Mouse (Mus musculus) liver, adult 2 months (tissue): ENCODE measurements at regions not wholly inside any gene's neighbourhood (a gene's known extent, or its start where the extent isn't known, plus 50 kb on each side); places are given as distances from the start of the nearest gene placed in this dataset.

ENCODE experiments used
- DNase-seq: peaks from one replicate; pipeline ENCODE4 v3.0.0-alpha.2; 2011; ENCODE audit warnings: low read depth, low spot score; ENCODE audit errors: extremely low read depth
- H3K27ac ChIP-seq: fragments of 200-500 bp; replicated peaks from 2 replicates; pipeline ENCODE4 v1.5.1; 2012; ENCODE audit warnings: low read depth, mild to moderate bottlenecking, control low read depth, inconsistent platforms, low read length; ENCODE audit not compliant: insufficient read depth
- H3K27me3 ChIP-seq: fragments of 200-500 bp; 2 replicates; pipeline ENCODE4 v1.6.1; 2012; ENCODE audit warnings: mild to moderate bottlenecking, moderate library complexity, low read length, inconsistent platforms; ENCODE audit not compliant: control insufficient read depth, insufficient read depth
- H3K36me3 ChIP-seq: fragments of 200-500 bp; 2 replicates; pipeline ENCODE4 v1.6.1; 2012; ENCODE audit warnings: low read length, inconsistent platforms; ENCODE audit not compliant: control insufficient read depth, insufficient read depth
- H3K4me1 ChIP-seq: fragments of 200-500 bp; 2 replicates; pipeline ENCODE4 v1.6.1; 2011; ENCODE audit warnings: low read length; ENCODE audit not compliant: control insufficient read depth, insufficient read depth
- H3K4me3 ChIP-seq: fragments of 200-500 bp; 2 replicates; pipeline ENCODE4 v1.5.1; 2011; ENCODE audit warnings: low read depth, mild to moderate bottlenecking, control low read depth, low read length, moderate library complexity; ENCODE audit not compliant: insufficient read depth
- H3K79me2 ChIP-seq: fragments of 200-500 bp; 2 replicates; pipeline ENCODE4 v1.6.1; 2012; ENCODE audit warnings: inconsistent platforms, mild to moderate bottlenecking, low read length, moderate library complexity; ENCODE audit not compliant: control insufficient read depth, insufficient read depth
- H3K9ac ChIP-seq: fragments of 200-500 bp; 2 replicates; pipeline ENCODE4 v1.6.1; 2012; ENCODE audit warnings: low read depth, mild to moderate bottlenecking, control low read depth, inconsistent platforms, low read length
- CTCF ChIP-seq: fragments of 200-500 bp; IDR thresholded peaks from 2 replicates; pipeline ENCODE4 v1.5.1; 2011; ENCODE audit warnings: low read depth, low read length, control low read depth
- POLR2A ChIP-seq: fragments of 200-500 bp; IDR thresholded peaks from 2 replicates; pipeline ENCODE4 v1.6.1; 2011; ENCODE audit warnings: low read length, control low read depth; ENCODE audit not compliant: insufficient read depth; ENCODE audit errors: extremely low read depth
- WGBS: fragments of 180-500 bp; shearing (Covaris S2); methylation state at CpG from one replicate; pipeline ENCODE4 v1.1.7; 2018; 5-methylcytosine and 5-hydroxymethylcytosine counted together

DNA sequence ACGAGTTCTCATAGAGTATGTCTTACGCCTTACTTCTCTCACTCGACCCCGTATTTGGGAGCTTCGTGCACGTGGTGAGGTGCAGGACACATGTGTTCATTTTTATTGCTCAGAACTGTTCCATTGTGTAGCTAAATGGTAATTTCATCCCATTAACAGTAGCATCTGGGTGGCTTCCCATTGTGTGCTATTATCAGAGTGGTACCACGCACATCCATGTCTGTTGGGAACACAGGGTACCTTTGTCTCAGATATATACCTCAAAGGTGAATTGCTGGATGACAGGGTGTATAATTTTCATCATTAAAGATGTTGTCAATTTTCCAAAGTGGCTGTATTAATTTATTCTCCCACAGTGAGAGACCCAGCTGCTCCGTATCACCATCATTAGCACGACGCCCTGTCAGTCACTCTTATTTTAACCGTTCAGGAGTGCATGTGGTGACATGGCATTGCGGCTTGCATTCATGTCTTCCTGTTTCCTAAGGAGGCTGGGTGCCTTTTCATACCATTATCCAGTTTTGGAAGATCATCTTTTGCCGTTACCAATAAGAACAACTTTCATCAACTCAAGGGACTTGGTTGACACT, 404.2 kb downstream of the Rnd3 start:
- H3K79me2 ChIP-seq: no peaks in the 10 kb centered on the region
- no peak overlapping the region for H3K27ac ChIP-seq
- H3K9ac ChIP-seq: no peak overlapping the region
- no peaks in the 10 kb centered on the region for H3K27me3 ChIP-seq
- no peaks in the 10 kb centered on the region; the same call in 1 of the 2 replicates for H3K4me1 ChIP-seq
- no peak for TF ChIP-seq POLR2A
- no peak for TF ChIP-seq CTCF
- WGBS: 96% methylated on average over 13 of the region's 13 CpGs
- no peaks in the 10 kb centered on the region for H3K36me3 ChIP-seq
- no peak overlapping the region for H3K4me3 ChIP-seq
- DNase-seq: no peak

DNA sequence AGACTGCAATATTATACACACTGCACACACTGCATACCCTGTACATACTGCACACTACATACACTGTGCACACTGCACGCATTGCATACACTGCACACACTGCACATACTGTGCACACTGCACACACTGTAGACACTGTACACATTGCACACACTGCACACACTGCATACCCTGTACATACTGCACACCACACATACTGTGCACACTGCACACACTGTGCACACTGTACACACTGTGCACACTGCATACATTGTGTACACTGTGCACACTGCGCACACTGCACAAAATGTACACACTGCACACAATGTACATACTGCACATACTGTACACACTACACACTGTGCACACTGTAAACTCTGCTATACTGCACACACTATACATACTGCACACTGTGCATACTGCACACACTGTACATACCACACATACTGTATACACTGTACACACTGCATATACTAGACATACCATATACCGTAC, 405.1 kb downstream of the Rnd3 start:
- Histone ChIP-seq H3K36me3 (no peaks in the 10 kb centered on the region), H3K4me1 (no peaks in the 10 kb centered on the region; the same call in 1 of the 2 replicates), H3K27ac (no peak overlapping the region), H3K79me2 (no peaks in the 10 kb centered on the region), H3K4me3 (no peak overlapping the region), H3K9ac (no peak overlapping the region), H3K27me3 (no peaks in the 10 kb centered on the region)
- TF ChIP-seq CTCF (no peak), POLR2A (no peak)
- DNase-seq: no peak
- 96% methylated on average over 3 of the region's 3 CpGs for WGBS

DNA sequence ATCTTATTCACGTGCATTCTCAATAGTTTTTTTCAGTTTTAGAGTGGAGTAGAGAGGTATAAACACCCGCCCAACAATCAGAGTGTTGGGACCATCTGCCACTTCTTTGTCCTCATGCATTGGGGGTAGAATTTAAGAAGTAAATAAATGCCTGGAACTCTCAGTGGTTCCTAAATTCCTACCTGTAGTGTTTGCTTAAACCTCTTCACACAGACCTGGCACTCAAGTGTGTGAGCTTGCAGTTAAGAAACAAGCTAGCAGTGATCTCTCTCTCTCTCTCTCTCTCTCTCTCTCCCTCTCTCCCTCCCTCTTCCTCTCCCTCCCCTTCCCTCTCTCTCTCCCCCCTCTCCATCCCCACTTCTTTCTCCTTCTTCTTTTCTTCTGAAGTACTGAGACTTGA, 406.5 kb downstream of the Rnd3 start:
- Histone ChIP-seq H3K27ac (no peak overlapping the region), H3K27me3 (no peaks in the 10 kb centered on the region), H3K36me3 (no peaks in the 10 kb centered on the region), H3K9ac (no peak overlapping the region), H3K79me2 (no peaks in the 10 kb centered on the region), H3K4me1 (no peaks in the 10 kb centered on the region; the same call in 1 of the 2 replicates), H3K4me3 (no peak overlapping the region)
- no peak for TF ChIP-seq POLR2A
- no peak for TF ChIP-seq CTCF
- no peak for DNase-seq
- 80% methylated on average over 2 of the region's 2 CpGs for WGBS

DNA sequence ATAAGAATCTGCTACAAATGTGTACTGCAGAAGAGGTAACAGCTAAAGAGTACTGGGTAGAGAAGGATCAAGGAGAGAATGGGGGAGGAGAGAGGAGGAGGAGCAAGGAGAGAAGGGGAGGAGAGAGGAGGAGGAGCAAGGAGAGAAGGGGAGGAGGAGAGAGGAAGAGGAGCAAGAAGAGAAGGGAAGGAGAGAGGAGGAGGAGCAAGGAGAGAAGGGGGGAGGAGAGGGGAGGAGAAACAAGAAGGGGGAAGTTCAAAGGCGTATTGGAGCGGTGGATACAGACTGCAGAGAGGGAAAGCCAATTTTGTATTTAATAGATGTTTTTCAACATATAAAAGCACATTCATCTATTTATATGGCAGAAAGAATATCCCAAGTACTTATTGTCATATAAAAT, 407.6 kb downstream of the Rnd3 start:
- H3K4me1 ChIP-seq: no peaks in the 10 kb centered on the region
- no peaks in the 10 kb centered on the region for H3K27me3 ChIP-seq
- 91% methylated on average over 2 of the region's 2 CpGs for WGBS
- no peak for DNase-seq
- H3K4me3 ChIP-seq: no peak overlapping the region
- H3K36me3 ChIP-seq: no peaks in the 10 kb centered on the region
- H3K9ac ChIP-seq: no peak overlapping the region
- H3K79me2 ChIP-seq: no peaks in the 10 kb centered on the region
- TF ChIP-seq POLR2A (no peak), CTCF (no peak)
- H3K27ac ChIP-seq: no peak overlapping the region

DNA sequence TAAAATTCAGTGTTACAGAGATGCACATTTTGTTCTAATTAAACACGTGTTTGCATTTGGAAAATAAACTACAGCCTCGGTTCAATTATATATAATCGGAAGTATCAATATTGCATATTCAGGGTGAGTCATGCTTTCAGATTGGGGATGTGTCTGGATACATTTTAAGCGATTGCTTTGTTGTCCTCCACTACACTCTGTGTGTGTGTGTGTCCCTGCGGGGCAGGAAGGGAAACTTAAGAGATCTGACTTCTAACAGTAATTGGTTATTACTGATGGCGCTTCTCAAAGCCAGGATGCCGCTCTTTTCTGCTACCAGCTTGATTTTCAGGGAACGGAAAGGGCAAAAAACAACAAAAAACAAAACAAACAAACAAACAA, 409.3 kb downstream of the Rnd3 start:
- no peak overlapping the region for H3K9ac ChIP-seq
- no peak overlapping the region for H3K27ac ChIP-seq
- no peaks in the 10 kb centered on the region for H3K4me1 ChIP-seq
- no peaks in the 10 kb centered on the region for H3K27me3 ChIP-seq
- H3K36me3 ChIP-seq: no peaks in the 10 kb centered on the region
- 93% methylated on average over 8 of the region's 8 CpGs for WGBS
- DNase-seq: no peak
- H3K4me3 ChIP-seq: no peak overlapping the region
- TF ChIP-seq CTCF (no peak), POLR2A (no peak)
- no peaks in the 10 kb centered on the region for H3K79me2 ChIP-seq

DNA sequence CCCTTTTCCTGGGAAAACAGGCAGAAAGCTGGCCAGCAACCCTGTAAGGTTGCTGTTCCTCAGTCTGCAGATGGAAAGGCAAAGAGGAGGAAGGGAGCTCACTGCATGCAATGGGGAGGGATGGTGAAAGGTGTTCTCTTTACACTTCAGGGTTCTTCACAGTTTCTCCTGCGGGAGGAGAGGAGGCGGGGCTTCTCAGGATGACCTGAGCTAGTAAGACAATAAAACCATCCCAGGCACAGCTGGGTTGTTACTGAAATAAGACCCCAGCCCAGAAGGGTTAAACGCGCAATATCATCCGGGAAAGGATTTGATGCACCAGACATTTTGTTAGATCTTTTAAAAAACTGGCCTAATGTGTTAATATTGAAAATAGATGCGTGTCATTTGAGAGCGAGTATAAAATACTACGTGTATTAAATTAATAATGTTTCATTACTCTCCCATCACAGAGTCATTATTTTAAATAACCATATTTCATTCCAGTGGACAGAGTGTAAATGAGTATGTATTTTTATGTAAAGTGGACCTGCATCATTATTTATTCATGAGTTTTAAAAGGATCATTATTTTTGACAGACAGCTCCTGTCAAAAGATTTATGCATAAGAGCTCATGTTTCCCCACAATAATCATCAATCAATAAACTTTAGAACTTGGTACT, 409.8 kb downstream of the Rnd3 start:
- no peak for DNase-seq
- H3K4me1 ChIP-seq: no peaks in the 10 kb centered on the region
- no peaks in the 10 kb centered on the region for H3K27me3 ChIP-seq
- H3K79me2 ChIP-seq: no peaks in the 10 kb centered on the region
- H3K27ac ChIP-seq: no peak overlapping the region
- H3K36me3 ChIP-seq: no peaks in the 10 kb centered on the region
- no peak for TF ChIP-seq POLR2A
- no peak for TF ChIP-seq CTCF
- H3K9ac ChIP-seq: no peak overlapping the region
- H3K4me3 ChIP-seq: no peak overlapping the region
- WGBS: 80% methylated on average over 8 of the region's 8 CpGs
